Mouse (Mus musculus): ENCODE data around the gene Utp6.
A peak's percentile ranks its signal among the peaks of the same experiment; 100 is the strongest.
"Not testable (repeated sequence)": the region's sequence is repeated elsewhere in the genome, so short reads cannot be mapped to it uniquely, and the experiment has no call there.

Gene Utp6

GRCm38 (mm10) chr11:79962125-79962876 lies at the start of gene Utp6:
Gene Utp6 (minus strand): TSS chr11:79962390.
- peak; percentile 99 for DNase-seq (ENCODE audit: low read depth, low spot score)

- no peak for DNase-seq (ENCODE audit: low read depth, low spot score)
Observed at GRCm38 (mm10) chr11:79994271-79994988, 32.2 kb upstream of the Utp6 start.

GRCm38 (mm10) chr11:79993356-79994270 lies 31.4 kb upstream of the Utp6 start:
- peak; percentile 16 for DNase-seq (ENCODE audit: low read depth, low spot score)

- DNase-seq (ENCODE audit: low read depth, low spot score), result peak; percentile 98
Observed at GRCm38 (mm10) chr11:79992592-79993355, 30.6 kb upstream of the Utp6 start, which contains the start of gene Suz12. Gene Suz12 (plus strand): TSS chr11:79993106.

- no peak for DNase-seq (ENCODE audit: low read depth, low spot score)
Observed at GRCm38 (mm10) chr11:79992035-79992591, 29.9 kb upstream of the Utp6 start.

GRCm38 (mm10) chr11:79991600-79991999 lies 29.4 kb upstream of the Utp6 start:
- no peak for DNase-seq (ENCODE audit: low read depth, low spot score)

- no peak for DNase-seq (ENCODE audit: low read depth, low spot score)
Observed at GRCm38 (mm10) chr11:79990120-79990519, 27.9 kb upstream of the Utp6 start.

GRCm38 (mm10) chr11:79987896-79988295 lies 25.7 kb upstream of the Utp6 start:
- DNase-seq (ENCODE audit: low read depth, low spot score), result no peak

GRCm38 (mm10) chr11:79986886-79987285 lies 24.7 kb upstream of the Utp6 start:
- DNase-seq (ENCODE audit: low read depth, low spot score), result no peak

GRCm38 (mm10) chr11:79977747-79978146 lies 15.6 kb upstream of the Utp6 start:
- not testable (repeated sequence) for DNase-seq (ENCODE audit: low read depth, low spot score)

- not testable (repeated sequence) for DNase-seq (ENCODE audit: low read depth, low spot score)
Observed at GRCm38 (mm10) chr11:79977061-79977460, 14.9 kb upstream of the Utp6 start.

GRCm38 (mm10) chr11:79976645-79977044 lies 14.5 kb upstream of the Utp6 start:
- DNase-seq (ENCODE audit: low read depth, low spot score), result not testable (repeated sequence)

- no peak for DNase-seq (ENCODE audit: low read depth, low spot score)
Observed at GRCm38 (mm10) chr11:79976222-79976621, 14.0 kb upstream of the Utp6 start.

GRCm38 (mm10) chr11:79975377-79975776 lies 13.2 kb upstream of the Utp6 start:
- no peak for DNase-seq (ENCODE audit: low read depth, low spot score)

- DNase-seq (ENCODE audit: low read depth, low spot score), result peak; percentile 37
Observed at GRCm38 (mm10) chr11:79973626-79974476, 11.7 kb upstream of the Utp6 start.

- DNase-seq (ENCODE audit: low read depth, low spot score), result no peak
Observed at GRCm38 (mm10) chr11:79973133-79973532, 10.9 kb upstream of the Utp6 start.

GRCm38 (mm10) chr11:79967752-79968151 lies 5.6 kb upstream of the Utp6 start:
- DNase-seq (ENCODE audit: low read depth, low spot score), result no peak

- no peak for DNase-seq (ENCODE audit: low read depth, low spot score)
Observed at GRCm38 (mm10) chr11:79965896-79966295, 3.7 kb upstream of the Utp6 start.

GRCm38 (mm10) chr11:79963212-79963974 lies 1.2 kb upstream of the Utp6 start:
- peak; percentile 17 for DNase-seq (ENCODE audit: low read depth, low spot score)

Measured in mesoderm, embryonic 11.5 days (tissue).